Mouse (Mus musculus) adrenal gland (tissue): ENCODE measurements around the gene Mesp1.

Source experiments
- intact Hi-C: fragments of 180-260 bp; cut with DNase I; formaldehyde crosslinking; loops from one replicate; pipeline ENCODE4 v1.15.1; 2025

Mesp1 gene

GRCm38 (mm10) chr7:79792635-79793421 is 760 bp downstream of the Mesp1 start:
- intact Hi-C loops = no loop called here

GRCm38 (mm10) chr7:79789812-79790211 is 3.8 kb downstream of the Mesp1 start:
- intact Hi-C loops = loop anchor here (5.0 kb wide), 4 partner anchors 48 to 178 kb away; partner anchors contain the start of genes Pex11a, Ticrr and Wdr93

- intact Hi-C loops = loop anchor here (5.0 kb wide), 4 partner anchors 44 to 174 kb away; partner anchors contain the start of genes Pex11a, Ticrr and Wdr93
Measured at GRCm38 (mm10) chr7:79786295-79786694, 7.3 kb downstream of the Mesp1 start.

- intact Hi-C loops = no loop called here
Measured at GRCm38 (mm10) chr7:79782516-79782855, 11.1 kb downstream of the Mesp1 start.

GRCm38 (mm10) chr7:79781826-79782515 is 11.6 kb downstream of the Mesp1 start:
- intact Hi-C loops = no loop called here

GRCm38 (mm10) chr7:79780647-79781626 is 12.7 kb downstream of the Mesp1 start:
- intact Hi-C loops = no loop called here

GRCm38 (mm10) chr7:79771561-79772512 is 21.8 kb downstream of the Mesp1 start:
- intact Hi-C loops = no loop called here

GRCm38 (mm10) chr7:79769664-79770063 is 23.9 kb downstream of the Mesp1 start:
- intact Hi-C loops = no loop called here

DNA sequence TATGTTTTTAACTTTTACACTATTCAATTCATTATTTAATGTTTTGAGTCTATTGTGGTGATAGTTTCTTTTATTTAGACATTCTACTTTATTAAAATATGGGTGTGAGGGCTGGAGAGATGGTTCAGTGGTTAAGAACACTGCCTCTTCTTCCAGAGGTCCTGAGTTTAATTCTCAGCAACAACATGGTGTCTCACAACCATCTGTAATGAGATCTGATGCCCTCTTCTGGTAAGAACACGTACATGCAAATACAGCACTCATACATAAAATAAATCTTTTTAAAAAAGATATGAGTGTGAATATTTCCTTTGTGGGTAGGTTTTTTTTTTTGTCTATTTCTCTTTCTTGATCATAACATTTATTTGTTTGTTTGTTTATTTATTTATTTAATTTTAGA is 27.6 kb downstream of the Mesp1 start:
- intact Hi-C loops = no loop called here

GRCm38 (mm10) chr7:79762106-79762505 is 31.5 kb downstream of the Mesp1 start:
- intact Hi-C loops = no loop called here

DNA sequence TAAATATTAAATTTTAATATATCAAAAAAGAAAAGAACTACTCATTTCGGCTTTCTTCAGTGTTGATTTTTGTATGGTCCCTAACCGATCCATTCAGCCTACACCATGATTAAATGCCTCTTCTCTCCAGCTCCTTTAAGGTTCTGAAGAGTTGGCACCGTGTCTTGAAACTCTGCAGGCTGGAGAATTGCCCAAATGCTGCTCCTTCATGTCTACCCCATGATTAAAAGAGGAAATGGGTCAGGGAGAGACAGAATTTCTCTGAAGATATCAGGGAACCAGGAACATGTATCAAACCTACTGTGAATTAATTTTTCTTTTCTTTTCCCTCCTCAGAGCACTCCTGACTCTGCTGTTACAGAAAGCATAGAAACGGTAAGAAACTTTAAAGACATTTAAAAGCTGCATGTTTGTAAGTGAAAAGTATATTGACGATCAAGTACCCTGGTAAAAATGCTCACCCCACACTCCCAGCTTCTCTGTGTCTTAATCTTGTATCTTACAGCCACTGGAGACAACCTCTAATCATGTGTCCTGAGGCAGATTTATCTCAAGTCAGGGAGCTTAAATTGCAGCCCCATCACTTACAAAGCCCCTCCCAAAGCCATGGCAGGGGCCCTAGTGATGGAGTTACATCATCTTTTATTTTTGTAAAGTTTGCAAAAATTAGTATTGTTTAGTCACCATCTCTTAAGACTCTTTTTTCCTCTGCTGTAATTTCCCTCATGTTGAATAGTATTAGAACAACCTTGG is 32.3 kb downstream of the Mesp1 start:
- intact Hi-C loops = no loop called here

GRCm38 (mm10) chr7:79759766-79760165 is 33.8 kb downstream of the Mesp1 start:
- intact Hi-C loops = no loop called here

- intact Hi-C loops = no loop called here
Measured at GRCm38 (mm10) chr7:79758176-79758575, 35.4 kb downstream of the Mesp1 start.

DNA sequence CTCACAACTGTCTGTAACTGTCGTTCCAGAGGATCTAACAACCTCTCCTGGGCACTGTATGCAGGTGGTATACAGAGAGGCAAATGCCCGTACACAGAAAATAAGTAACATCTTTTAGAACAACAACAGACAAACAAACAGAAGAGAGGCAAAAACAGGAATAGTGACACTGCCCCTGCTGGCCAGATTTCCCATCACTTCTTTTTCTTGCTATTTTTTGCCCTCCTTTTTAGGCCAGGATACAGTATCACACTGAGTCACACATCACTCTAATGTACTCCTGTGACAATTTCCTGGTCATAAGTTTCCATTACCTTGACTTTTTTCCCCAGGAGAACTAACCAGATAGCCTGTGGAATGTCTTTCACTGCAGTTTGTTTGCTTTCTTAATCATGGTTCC is 37.3 kb downstream of the Mesp1 start:
- intact Hi-C loops = no loop called here

GRCm38 (mm10) chr7:79749511-79749910 is 44.1 kb downstream of the Mesp1 start:
- intact Hi-C loops = no loop called here

DNA sequence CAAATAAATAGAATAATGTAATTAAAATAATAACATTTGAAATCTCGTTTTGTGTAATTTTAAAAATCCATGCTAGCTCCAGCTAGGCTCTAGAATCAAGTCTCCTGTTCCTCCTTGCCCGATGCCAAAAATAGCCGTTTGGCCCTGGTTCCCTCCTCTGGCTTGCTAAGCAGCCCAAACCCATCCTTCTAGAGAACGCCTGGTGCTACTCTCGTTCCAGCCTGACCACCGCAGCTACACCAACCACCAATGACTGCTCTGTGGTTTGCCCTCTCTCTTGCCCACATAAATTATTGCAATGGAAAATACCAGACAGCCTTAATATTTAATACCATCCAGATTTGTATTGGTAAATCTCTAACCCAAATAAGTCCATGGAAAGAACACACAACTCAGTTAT is 45.9 kb downstream of the Mesp1 start:
- intact Hi-C loops = no loop called here

- intact Hi-C loops = loop anchor here (5.0 kb wide), 1 partner anchor 43 kb away; no protein-coding TSS in a partner anchor
Measured at GRCm38 (mm10) chr7:79744585-79744984, 49.0 kb downstream of the Mesp1 start.

DNA sequence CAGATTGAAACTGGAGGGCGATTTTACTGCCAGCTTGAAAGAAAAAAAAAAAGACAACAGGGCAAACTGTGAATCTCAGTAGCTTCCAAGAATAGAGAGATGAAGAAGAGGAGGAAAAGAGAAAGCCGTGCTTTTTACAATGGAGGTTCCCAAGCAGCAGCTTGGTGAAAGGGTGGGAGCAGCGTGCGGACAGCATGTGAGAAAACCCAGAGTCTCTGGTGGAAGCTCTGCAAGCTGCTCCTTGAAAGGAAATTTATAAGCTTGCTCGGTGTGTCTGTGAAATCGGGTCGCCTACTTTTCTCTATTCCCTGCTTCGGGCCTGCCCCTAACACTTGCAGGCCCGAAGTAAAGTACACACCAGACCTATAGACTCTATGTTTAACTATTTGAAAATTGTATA is 49.5 kb downstream of the Mesp1 start:
- intact Hi-C loops = loop anchor here (5.0 kb wide), 1 partner anchor 43 kb away; no protein-coding TSS in a partner anchor
